Mouse (Mus musculus) myocyte (in vitro differentiated cells): ENCODE measurements around the gene Shd. TPM values are rescaled to one million over a fixed set of nuclear protein-coding genes. Genes with fewer than 3 reads are reported as not detected.
A peak's percentile ranks its signal among the peaks of the same experiment; 100 is the strongest.

Source experiments
- H3K27me3 ChIP-seq: one replicate; pipeline ENCODE4 v1.6.1; 2011; ENCODE audit not compliant: control insufficient read depth, insufficient read depth, insufficient read length
- H3K36me3 ChIP-seq: one replicate; pipeline ENCODE4 v1.6.1; 2011; ENCODE audit not compliant: control insufficient read depth, insufficient read depth
- H3K4me2 ChIP-seq: one replicate; pipeline ENCODE4 v1.6.1; 2011; ENCODE audit warnings: low read depth, control low read depth
- H3K4me3 ChIP-seq: one replicate; pipeline ENCODE4 v1.5.1; 2011; ENCODE audit warnings: mild to moderate bottlenecking, control low read depth, moderate library complexity
- H3K79me2 ChIP-seq: one replicate; pipeline ENCODE4 v1.6.1; 2011; ENCODE audit not compliant: control insufficient read depth, insufficient read depth
- H3ac ChIP-seq: one replicate; pipeline ENCODE4 v1.6.1; 2011; ENCODE audit not compliant: control insufficient read depth, insufficient read length
- CEBPB ChIP-seq: IDR thresholded peaks from 2 replicates; pipeline ENCODE4 v1.6.1; 2011; ENCODE audit warnings: mild to moderate bottlenecking, moderate library complexity; ENCODE audit not compliant: poor library complexity, insufficient read depth, severe bottlenecking
- E2F4 ChIP-seq: IDR thresholded peaks from one replicate; pipeline ENCODE4 v1.6.1; 2011; ENCODE audit warnings: mild to moderate bottlenecking, control low read depth, moderate library complexity; ENCODE audit not compliant: insufficient read depth
- MAX ChIP-seq: IDR thresholded peaks from one replicate; pipeline ENCODE4 v1.6.1; 2011; ENCODE audit warnings: low read depth, mild to moderate bottlenecking, control low read depth
- MYOD1 ChIP-seq, 3 experiments: IDR thresholded peaks; one replicate each; pipeline ENCODE4 v1.6.1; 2011; ENCODE audit warnings: control low read depth in 2 of 3, low read depth in 2 of 3, mild to moderate bottlenecking in 2 of 3, moderate library complexity in 1 of 3; ENCODE audit not compliant: insufficient read length in 2 of 3, control insufficient read depth in 1 of 3
- MYOG ChIP-seq, 3 experiments: IDR thresholded peaks; one replicate each; pipeline ENCODE4 v1.6.1; 2011; ENCODE audit warnings: control low read depth in 2 of 3, low read depth in 2 of 3, mild to moderate bottlenecking in 2 of 3; ENCODE audit not compliant: insufficient read length in 2 of 3, control insufficient read depth in 1 of 3, insufficient read depth in 1 of 3
- POLR2A ChIP-seq: IDR thresholded peaks from one replicate; pipeline ENCODE4 v1.6.1; 2011; ENCODE audit warnings: low read depth, mild to moderate bottlenecking, control low read depth, moderate library complexity; ENCODE audit not compliant: insufficient read length
- POLR2AphosphoS2 ChIP-seq: IDR thresholded peaks from one replicate; pipeline ENCODE4 v1.6.1; 2011; ENCODE audit warnings: low read depth, control low read depth; ENCODE audit not compliant: insufficient read length
- REST ChIP-seq: IDR thresholded peaks from one replicate; pipeline ENCODE4 v1.6.1; 2011; ENCODE audit warnings: mild to moderate bottlenecking, control low read depth, moderate library complexity; ENCODE audit not compliant: insufficient read depth, insufficient read length
- SRF ChIP-seq: IDR thresholded peaks from one replicate; pipeline ENCODE4 v1.6.1; 2011; ENCODE audit warnings: low read depth; ENCODE audit not compliant: control insufficient read depth, insufficient read length
- TCF12 ChIP-seq: IDR thresholded peaks from one replicate; pipeline ENCODE4 v1.6.1; 2011; ENCODE audit warnings: mild to moderate bottlenecking, control low read depth; ENCODE audit not compliant: poor library complexity, insufficient read depth, severe bottlenecking
- TCF3 ChIP-seq: IDR thresholded peaks from one replicate; pipeline ENCODE4 v1.6.1; 2011; ENCODE audit warnings: low read depth, control low read depth; ENCODE audit not compliant: insufficient read length
- USF1 ChIP-seq: IDR thresholded peaks from one replicate; pipeline ENCODE4 v1.6.1; 2011; ENCODE audit warnings: low read depth, mild to moderate bottlenecking, control low read depth, moderate library complexity
- polyA plus RNA-seq: library from polyadenylated mRNA; unstranded; fragments of >200 nt; fragmentation: generic; extraction: Trizol; gene quantifications from one replicate; pipeline ENCODE4 v1.2.1, GENCODE M21; 2012; ENCODE audit warnings: missing spikeins

The Shd gene
- polyA plus RNA-seq, 1 experiment = 0.13 TPM

GRCm38 (mm10) chr17:56007444-56008355 is 37.4 kb downstream of the Shd start:
- no peak for TF ChIP-seq MYOG (IDR thresholded peaks at IDR 0.05; ENCODE audit: control insufficient read depth in 1 of 3, insufficient read depth in 1 of 3, insufficient read length in 2 of 3, low read depth in 2 of 3)
- no peak for TF ChIP-seq POLR2A
- TF ChIP-seq MYOD1 (IDR thresholded peaks at IDR 0.05; ENCODE audit: control insufficient read depth in 1 of 3, insufficient read length in 2 of 3, low read depth in 2 of 3) = no peak
- TF ChIP-seq MAX = no peak
- no peak for TF ChIP-seq POLR2AphosphoS2
- TF ChIP-seq E2F4 = no peak
- no peak for TF ChIP-seq REST
- TF ChIP-seq TCF12 = no peak
- TF ChIP-seq USF1 = no peak
- no peak for TF ChIP-seq TCF3
- no peak for TF ChIP-seq CEBPB
- no peak for TF ChIP-seq SRF
- Histone ChIP-seq H3K79me2 (peaks cover 7% of the 10 kb centered on the region), H3K27me3 (peaks cover 17% of the 10 kb centered on the region), H3K4me2 (peak overlapping the region; percentile 100), H3K36me3 (peaks cover 11% of the 10 kb centered on the region), H3K4me3 (peak overlapping the region; percentile 55), H3ac (no peak overlapping the region)

- H3K36me3 ChIP-seq = peaks cover 15% of the 10 kb centered on the region
- H3K4me2 ChIP-seq = peak overlapping the region; percentile 100
- peaks cover 7% of the 10 kb centered on the region for H3K79me2 ChIP-seq
- H3K27me3 ChIP-seq = peaks cover 8% of the 10 kb centered on the region
- H3ac ChIP-seq = peak overlapping the region; percentile 39
- H3K4me3 ChIP-seq = peak overlapping the region; percentile 55
- TF ChIP-seq REST (no peak), CEBPB (no peak), SRF (peak; percentile 8), POLR2AphosphoS2 (peak; percentile 54), POLR2A (peak; percentile 64), USF1 (peak; percentile 4), E2F4 (peak; percentile 67), MYOD1 (IDR thresholded peaks at IDR 0.05; ENCODE audit: control insufficient read depth in 1 of 3, insufficient read length in 2 of 3, low read depth in 2 of 3) (no peak)
These were observed 38.3 kb downstream of the Shd start for GRCm38 (mm10) chr17:56008356-56009087.

- peaks cover 7% of the 10 kb centered on the region for H3K79me2 ChIP-seq
- peak overlapping the region; percentile 55 for H3K4me3 ChIP-seq
- peaks cover 15% of the 10 kb centered on the region for H3K36me3 ChIP-seq
- peak overlapping the region; percentile 39 for H3ac ChIP-seq
- H3K27me3 ChIP-seq = peaks cover 7% of the 10 kb centered on the region
- peak overlapping the region; percentile 100 for H3K4me2 ChIP-seq
- TF ChIP-seq REST = no peak
- no peak for TF ChIP-seq SRF
- peak in 2 of 3 experiments; percentile 4 to 12 for TF ChIP-seq MYOD1 (IDR thresholded peaks at IDR 0.05; ENCODE audit: control insufficient read depth in 1 of 3, insufficient read length in 2 of 3, low read depth in 2 of 3)
- TF ChIP-seq POLR2A = peak; percentile 97
- no peak for TF ChIP-seq E2F4
- peak in 2 of 3 experiments; percentile 28 to 45 for TF ChIP-seq MYOG (IDR thresholded peaks at IDR 0.05; ENCODE audit: control insufficient read depth in 1 of 3, insufficient read depth in 1 of 3, insufficient read length in 2 of 3, low read depth in 2 of 3)
- TF ChIP-seq POLR2AphosphoS2 = peak; percentile 95
These were observed 39.1 kb downstream of the Shd start for GRCm38 (mm10) chr17:56009088-56009961.

- H3K4me3 ChIP-seq = peak overlapping the region; percentile 55
- no peak for TF ChIP-seq MAX
- no peak for TF ChIP-seq TCF12
- no peak for TF ChIP-seq USF1
- no peak for TF ChIP-seq SRF
These were observed 39.6 kb downstream of the Shd start for GRCm38 (mm10) chr17:56009962-56010240.

More at GRCm38 (mm10) chr17:56009962-56010240, 39.6 kb downstream of the Shd start:
- H3K4me2 ChIP-seq = peak overlapping the region; percentile 100
- H3K79me2 ChIP-seq = peaks cover 7% of the 10 kb centered on the region
- peaks cover 1% of the 10 kb centered on the region for H3K27me3 ChIP-seq
- H3K36me3 ChIP-seq = peaks cover 15% of the 10 kb centered on the region
- peak overlapping the region; percentile 39 for H3ac ChIP-seq
